Mouse (Mus musculus) G1E (cell line): Measurements from ENCODE around the gene Cd274.

Experiments
- CTCF ChIP-seq: IDR thresholded peaks from 2 replicates; pipeline ENCODE4 v1.5.1; 2012; ENCODE audit warnings: low read depth, low read length, inconsistent platforms, mixed read lengths
- GATA1 ChIP-seq: IDR thresholded peaks from 2 replicates; pipeline ENCODE4 v1.6.1; 2012; ENCODE audit warnings: borderline replicate concordance, low read length, inconsistent platforms, mixed read lengths

GRCm38 (mm10) chr19:29366969-29367622, at the start of gene Cd274, which contains the start of gene Plgrkt:
- TF ChIP-seq CTCF (no peak), GATA1 (no peak)
